Mouse (Mus musculus) cerebellum, adult 8-10 months (tissue): ENCODE measurements around the gene Rhoa.
"Not testable (repeated sequence)": the region's sequence is repeated elsewhere in the genome, so short reads cannot be mapped to it uniquely, and the experiment has no call there.

Source experiments
- DNase-seq: peaks from one replicate; pipeline ENCODE4 v3.0.0; 2022

Rhoa gene

DNA sequence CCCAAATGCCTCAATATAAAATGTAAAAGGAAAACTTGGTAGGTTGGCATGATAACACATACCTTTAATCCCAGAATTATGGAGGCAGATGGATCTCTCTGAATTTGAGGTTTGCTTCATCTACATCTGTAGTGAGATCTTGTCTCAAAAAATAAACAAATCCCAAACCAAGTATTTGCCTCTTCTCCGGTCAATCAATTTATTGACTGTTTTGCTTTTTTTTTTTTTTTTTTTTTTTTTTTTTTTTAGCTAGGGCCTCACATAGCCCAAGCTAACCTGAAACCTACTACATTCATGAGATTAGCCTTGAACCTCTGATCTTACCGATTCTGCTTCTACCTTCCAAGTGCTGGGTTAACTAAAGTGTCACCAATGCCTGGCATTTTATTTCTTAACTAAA is 16.6 kb upstream of the Rhoa start:
- no peak for DNase-seq

- peak; percentile 88 for DNase-seq
Measured at GRCm38 (mm10) chr9:108290016-108290750, 15.7 kb upstream of the Rhoa start, which contains the start of gene Nicn1. TSS of gene Nicn1 (plus strand) at chr9:108290429.

DNA sequence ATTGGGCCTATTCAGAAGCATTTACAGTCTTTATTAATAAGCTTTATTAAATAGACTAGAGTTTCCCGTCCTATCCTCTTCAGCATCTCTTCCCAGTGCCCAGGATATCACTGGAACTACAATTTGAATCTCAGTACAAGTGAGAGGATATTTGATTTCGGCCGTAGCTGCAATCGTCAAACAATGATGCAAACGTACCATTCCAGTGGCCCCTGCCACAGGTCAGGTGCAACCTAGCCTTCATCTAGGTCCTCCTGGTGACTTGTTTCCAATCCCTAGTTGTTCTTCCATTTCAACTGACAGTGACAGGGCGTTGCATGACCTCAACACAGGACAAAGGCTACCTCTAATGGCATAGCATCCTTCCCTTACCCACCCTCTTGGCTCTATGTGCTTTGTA is 15.2 kb upstream of the Rhoa start:
- no peak for DNase-seq

DNA sequence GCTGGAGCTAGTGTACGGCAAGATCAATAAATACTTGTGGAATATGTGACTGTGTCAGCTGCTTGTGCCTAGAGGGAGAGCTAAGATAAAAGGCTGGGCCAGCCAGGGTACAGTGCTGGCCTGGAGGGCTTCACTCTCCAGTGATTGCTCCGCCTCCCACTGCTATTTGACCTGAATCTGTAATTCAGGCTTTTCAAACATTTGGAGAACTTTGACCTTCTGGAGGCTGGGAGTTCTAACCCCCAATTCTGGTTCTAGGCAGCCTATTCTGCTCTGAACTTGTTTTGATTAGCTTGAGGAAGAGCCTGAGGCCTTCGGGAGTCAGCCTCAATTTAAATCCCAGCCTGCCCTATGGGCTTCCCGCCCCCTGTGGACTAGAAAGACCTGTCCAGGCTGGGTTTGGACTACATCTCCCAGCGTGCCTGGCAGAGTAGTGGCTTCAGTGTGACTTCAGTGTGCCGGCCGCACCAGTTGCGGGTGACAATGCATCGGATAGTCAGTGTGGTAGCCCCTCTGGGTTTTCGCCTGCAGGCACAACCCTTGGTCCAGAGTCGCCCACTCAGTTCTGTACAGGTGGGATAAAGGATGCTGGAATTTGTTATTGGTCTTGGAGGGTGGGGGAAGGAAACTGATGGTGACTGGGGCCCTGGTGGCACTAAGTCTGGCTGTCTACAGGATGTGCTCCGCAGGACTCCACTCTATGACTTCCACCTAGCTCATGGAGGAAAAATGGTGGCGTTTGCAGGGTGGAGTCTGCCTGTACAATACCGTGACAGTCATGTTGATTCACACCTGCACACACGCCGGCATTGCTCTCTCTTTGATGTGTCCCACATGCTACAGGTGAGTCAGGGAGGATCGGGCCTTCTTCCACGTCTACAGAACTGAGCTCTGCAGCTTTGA is 9.2 kb upstream of the Rhoa start, which contains the start of gene Amt:
Gene Amt, plus strand, starts transcription at position 401 of the 903 bp plus-strand sequence.
- DNase-seq = peak; percentile 45

GRCm38 (mm10) chr9:108301853-108302252 is 4.1 kb upstream of the Rhoa start:
- no peak for DNase-seq

DNA sequence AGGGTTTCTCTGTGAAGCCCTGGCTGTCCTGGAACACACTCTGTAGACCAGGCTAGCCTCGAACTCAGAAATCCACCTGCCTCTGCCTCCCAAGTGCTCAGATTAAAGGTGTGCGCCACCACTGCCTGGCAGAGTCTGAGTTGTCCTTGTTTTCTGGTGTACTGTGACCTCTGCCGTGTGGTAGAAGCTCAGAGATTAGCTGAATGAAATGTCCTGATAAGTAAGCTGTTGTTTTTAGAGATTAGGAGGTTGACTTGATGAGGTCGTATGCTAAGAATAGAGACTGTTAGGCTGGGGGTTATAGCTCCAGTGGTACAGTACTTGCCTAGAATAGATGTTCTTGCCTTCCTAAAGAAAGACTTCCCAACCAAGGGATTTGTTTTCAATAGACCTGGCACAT is 1.2 kb upstream of the Rhoa start:
- no peak for DNase-seq

DNA sequence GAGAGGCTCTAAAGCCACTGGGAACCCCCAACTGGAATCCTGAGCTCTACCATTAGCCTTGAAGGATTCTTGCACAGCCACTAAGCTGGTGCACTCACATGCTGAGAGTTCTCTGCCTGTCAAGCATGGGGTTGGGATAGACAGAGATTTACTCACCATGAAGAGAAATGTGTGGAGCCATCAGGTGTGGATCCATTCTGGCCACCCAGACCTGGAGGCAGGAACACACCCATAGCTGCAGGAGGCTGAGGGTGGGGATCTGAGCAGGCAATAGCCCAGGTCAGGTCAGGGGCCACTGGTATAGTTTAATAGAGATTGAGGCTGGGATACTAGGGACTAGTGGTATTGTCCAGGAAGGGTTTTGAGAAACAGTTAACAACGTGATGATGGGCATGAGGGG is 759 bp upstream of the Rhoa start:
- peak; percentile 45 for DNase-seq

- DNase-seq = no peak
Measured at GRCm38 (mm10) chr9:108306571-108306980, 647 bp downstream of the Rhoa start.

GRCm38 (mm10) chr9:108307021-108307807 is 1.3 kb downstream of the Rhoa start:
- no peak for DNase-seq

DNA sequence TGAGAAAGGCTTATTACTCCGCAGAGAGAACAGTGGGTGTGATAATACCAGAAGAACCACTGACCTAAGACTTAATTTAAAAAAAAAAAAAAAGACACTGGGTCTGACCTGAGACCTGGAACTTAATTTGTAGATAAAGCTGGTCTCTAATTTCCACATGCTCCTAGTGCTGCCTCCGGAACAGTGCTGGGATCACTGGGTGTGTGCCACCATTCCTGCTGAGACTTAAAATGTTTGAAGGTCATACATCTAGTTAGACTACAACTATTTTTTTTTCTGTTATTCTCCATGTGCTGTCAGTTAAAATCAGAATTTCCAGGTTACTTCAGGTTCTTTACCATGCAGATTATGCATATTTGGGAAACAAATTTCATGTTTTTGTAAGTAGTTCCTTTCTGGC is 2.2 kb downstream of the Rhoa start:
- DNase-seq = no peak

GRCm38 (mm10) chr9:108317572-108317971 is 11.6 kb downstream of the Rhoa start:
- no peak for DNase-seq

- no peak for DNase-seq
Measured at GRCm38 (mm10) chr9:108318462-108318861, 12.5 kb downstream of the Rhoa start.

DNA sequence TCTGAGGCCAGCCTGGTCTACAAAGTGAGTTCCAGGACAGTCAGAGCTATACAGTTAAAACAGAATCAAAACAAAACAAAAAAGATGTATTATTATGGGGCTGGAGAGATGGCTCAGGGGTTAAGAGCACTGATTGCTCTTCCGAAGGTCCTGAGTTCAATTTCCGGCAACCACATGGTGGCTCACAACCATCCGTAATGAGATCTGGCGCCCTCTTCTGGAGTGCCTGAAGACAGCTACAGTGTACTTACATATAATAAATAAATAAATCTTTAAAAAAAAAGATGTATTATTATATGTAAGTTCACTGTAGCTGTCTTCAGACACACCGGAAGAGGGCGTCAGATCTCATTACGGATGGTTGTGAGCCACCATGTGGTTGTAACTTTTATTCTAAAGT is 16.1 kb downstream of the Rhoa start:
- not testable (repeated sequence) for DNase-seq

DNA sequence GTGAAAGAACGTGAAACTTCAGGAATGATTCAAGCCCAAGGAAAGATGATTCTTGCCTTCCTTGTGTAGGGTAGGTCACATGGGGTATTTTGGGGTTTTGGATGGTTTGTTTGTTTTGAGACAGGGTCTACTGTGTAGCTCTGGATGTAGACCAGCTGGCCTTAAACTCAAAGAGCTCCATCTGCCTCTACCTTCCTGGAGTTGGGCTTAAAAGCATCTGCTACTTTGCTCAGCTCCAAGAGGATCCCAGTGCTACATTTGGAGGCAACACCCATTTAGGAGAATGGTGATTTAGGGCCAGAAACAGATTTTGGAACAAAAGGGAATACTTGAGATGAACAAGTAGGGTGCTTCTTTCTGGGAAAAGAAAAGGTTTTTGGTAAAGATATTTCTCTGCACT is 18.9 kb downstream of the Rhoa start:
- no peak for DNase-seq

DNA sequence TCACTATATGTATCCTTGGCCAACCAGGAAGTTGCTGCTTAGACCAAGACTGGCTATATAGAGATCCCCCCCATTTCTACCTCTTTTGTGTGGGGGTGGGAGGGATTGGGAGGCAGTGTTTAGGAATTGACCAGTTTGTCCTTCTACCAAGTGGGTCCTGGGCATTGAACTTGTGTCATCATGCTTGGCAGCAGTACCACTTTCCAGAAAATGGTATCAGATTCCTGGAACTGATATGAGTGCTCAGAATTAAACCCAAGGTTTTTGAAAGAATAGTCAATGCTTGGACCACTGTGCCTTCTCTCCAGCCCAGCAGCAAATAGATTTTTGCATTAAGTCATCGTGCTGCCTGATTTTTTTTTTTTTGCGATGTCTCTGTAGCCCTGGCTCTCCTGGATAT is 19.9 kb downstream of the Rhoa start:
- DNase-seq = no peak

- DNase-seq = no peak
Measured at GRCm38 (mm10) chr9:108337848-108338550, 32.1 kb downstream of the Rhoa start.

- DNase-seq = no peak
Measured at GRCm38 (mm10) chr9:108338551-108338885, 32.6 kb downstream of the Rhoa start.

DNA sequence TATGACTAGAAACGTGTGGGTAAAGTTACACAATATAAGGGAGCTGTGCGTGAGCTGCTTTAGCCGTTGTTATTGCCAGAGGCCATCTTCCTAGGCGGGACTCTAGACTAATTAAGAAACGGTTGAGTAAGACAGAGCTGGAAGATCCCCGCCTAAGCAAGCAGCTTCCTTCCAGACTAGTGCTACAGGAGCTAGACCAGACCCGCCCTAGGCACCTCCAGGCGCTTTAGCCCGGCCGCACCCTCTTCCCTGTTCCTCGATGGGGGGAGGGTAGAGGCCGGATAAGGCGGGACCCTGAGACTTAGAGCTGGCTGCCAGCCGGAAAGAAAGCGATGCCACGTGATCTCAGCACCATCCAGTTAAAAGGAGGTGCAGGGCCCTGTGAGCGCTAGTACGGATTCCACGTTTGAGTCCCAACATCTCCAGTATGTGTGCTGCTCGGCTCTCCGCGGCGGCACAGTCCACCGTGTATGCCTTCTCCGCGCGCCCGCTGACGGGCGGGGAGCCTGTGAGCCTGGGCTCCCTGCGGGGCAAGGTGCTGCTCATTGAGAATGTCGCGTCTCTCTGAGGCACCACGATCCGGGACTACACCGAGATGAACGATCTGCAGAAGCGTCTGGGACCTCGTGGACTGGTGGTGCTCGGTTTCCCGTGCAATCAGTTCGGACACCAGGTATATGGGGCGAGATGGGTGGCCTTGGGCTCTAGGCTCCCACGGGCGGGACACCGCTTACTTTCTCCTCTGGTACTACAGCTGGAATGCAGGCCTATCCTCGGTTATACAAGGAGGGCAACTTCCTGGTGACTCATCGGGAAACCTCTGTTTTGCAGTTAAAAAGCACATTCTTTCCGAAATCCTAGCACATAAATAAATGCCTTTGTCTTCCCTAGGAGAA is 33.2 kb downstream of the Rhoa start, which contains the start of gene Gpx1:
Gene Gpx1, plus strand, starts transcription at position 18 of the 896 bp plus-strand sequence.
- DNase-seq = peak; percentile 76

DNA sequence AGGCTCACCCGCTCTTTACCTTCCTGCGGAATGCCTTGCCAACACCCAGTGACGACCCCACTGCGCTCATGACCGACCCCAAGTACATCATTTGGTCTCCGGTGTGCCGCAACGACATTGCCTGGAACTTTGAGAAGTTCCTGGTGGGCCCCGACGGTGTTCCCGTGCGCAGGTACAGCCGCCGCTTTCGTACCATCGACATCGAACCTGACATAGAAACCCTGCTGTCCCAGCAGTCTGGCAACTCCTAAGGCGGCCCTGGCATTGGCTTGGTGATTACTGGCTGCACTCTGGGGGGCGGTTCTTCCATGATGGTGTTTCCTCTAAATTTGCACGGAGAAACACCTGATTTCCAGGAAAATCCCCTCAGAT is 33.9 kb downstream of the Rhoa start:
- peak; percentile 25 for DNase-seq

DNA sequence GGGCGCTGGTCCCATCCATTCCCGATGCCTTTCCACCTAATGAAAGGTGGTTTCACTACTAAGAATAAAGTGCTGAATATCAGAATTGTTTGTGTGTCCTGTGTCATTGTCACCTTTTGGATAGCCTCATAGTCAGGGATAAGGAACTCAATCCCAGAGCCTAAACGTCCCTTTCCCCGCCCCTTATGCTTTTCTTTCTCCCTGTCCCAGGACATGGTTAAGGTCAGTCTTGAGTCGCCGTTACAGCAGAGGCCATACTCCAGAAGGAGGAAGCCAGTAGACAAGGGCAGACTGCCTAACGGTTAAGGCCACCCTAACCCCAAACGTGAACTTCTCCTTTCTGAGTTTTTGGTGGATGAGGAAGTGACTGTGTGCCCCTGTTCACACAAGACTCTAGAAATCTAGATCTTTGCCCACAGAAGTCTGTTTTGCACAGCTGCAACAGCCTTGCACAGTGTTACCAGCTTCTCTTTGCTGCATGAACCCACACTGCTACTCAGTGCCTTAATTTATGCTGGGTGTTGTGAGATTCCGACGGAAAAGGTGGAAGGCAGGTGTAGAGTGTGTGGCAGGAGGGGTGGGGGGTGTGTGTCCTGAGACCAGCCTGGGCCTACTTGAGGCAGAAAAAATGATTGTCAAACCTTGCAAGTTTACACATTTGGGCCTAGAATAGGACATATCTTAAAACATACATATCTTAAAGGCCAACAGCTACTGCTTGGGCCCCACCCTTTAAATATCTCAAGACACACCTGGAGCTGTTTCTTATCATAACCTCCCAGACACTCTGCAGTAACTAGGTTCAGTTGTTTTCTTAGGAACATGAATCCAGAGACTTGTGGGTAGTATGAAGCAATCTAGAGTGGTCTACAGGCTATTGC is 34.6 kb downstream of the Rhoa start:
- no peak for DNase-seq

GRCm38 (mm10) chr9:108341139-108341475 is 35.2 kb downstream of the Rhoa start:
- DNase-seq = no peak
